Comparison of ENCODE assay signal across 9 mouse cellular contexts in genomic region chr7:37689107-37689511, GRCm38 (mm10).
A peak's percentile ranks its signal among the peaks of the same experiment; 100 is the strongest.
DNase-seq lines count a peak whose midpoint lies in the region; ATAC-seq lines count a peak whose summit lies in the region.
"Had no signal": no experiment of that assay in that cellular context is flagged by ENCODE, and none has a peak within 500 bp of the region (broad histone marks: within the 10 kb centered on the region; RNA-seq: fewer than 3 reads in every experiment).

No protein-coding gene starts in this region.

- H3K4me2 ChIP-seq in limb, embryonic 12.5 days, result 0 out of 2 replicates have a peak overlapping the region, but pooled peaks have one; percentile 6
- H3K4me2 ChIP-seq in forebrain, embryonic 15.5 days (replicated peaks), result peak overlapping the region; percentile 37
- H3K4me2 ChIP-seq in midbrain, embryonic 11.5 days, result peak overlapping the region; percentile 22; the same call in 1 of the 2 replicates

- H3K27ac ChIP-seq in limb, embryonic 12.5 days, result no peak overlapping the region
- no peak overlapping the region for H3K27ac ChIP-seq in limb, embryonic 10.5 days
- H3K27ac ChIP-seq in forebrain, embryonic 15.5 days (replicated peaks), result peak overlapping the region; percentile 72; the same call in 1 of the 2 replicates
- peak overlapping the region; percentile 64 for H3K27ac ChIP-seq in midbrain, embryonic 11.5 days (ENCODE audit: low read depth, low read length)
- H3K27ac ChIP-seq: gastrocnemius, adult 2 months had no signal

- peaks cover 31% of the 10 kb centered on the region for H3K4me1 ChIP-seq in limb, embryonic 12.5 days (replicated peaks)
- H3K4me1 ChIP-seq in limb, embryonic 10.5 days, result peaks cover 27% of the 10 kb centered on the region
- H3K4me1 ChIP-seq in forebrain, embryonic 15.5 days, result peaks cover 25% of the 10 kb centered on the region
- peaks cover 29% of the 10 kb centered on the region for H3K4me1 ChIP-seq in midbrain, embryonic 11.5 days (ENCODE audit: control insufficient read depth, insufficient read depth, low read length)

- no peak for DNase-seq in limb, embryonic 10.5 days (ENCODE audit: low spot score)
- DNase-seq in midbrain, embryonic 11.5 days (ENCODE audit: low spot score, missing footprints), result peak; percentile 92
- DNase-seq in left cerebral cortex, adult 11 months (ENCODE audit: low spot score), result no peak
- DNase-seq in urinary bladder, adult 18-20 months (ENCODE audit: low spot score in 2 of 2), result no peak
- DNase-seq in kidney, adult 18-20 months, result no peak
- DNase-seq: gastrocnemius, adult 2 months; liver, postnatal 0 days had no signal

- no peak overlapping the region for H3K9ac ChIP-seq in limb, embryonic 12.5 days (replicated peaks)
- H3K9ac ChIP-seq in forebrain, embryonic 15.5 days (replicated peaks), result peak overlapping the region; percentile 34; the same call in 1 of the 2 replicates
- H3K9ac ChIP-seq in midbrain, embryonic 11.5 days (ENCODE audit: low read length), result no peak overlapping the region
- H3K9ac ChIP-seq: liver, postnatal 0 days had no signal

- H3K9me3 ChIP-seq in limb, embryonic 12.5 days, result no peaks in the 10 kb centered on the region
- H3K9me3 ChIP-seq in limb, embryonic 10.5 days (replicated peaks), result no peaks in the 10 kb centered on the region
- H3K9me3 ChIP-seq in forebrain, embryonic 15.5 days, result no peaks in the 10 kb centered on the region
- no peaks in the 10 kb centered on the region for H3K9me3 ChIP-seq in midbrain, embryonic 11.5 days (ENCODE audit: control insufficient read depth, low read length)

- H3K4me3 ChIP-seq in limb, embryonic 12.5 days (replicated peaks), result no peak overlapping the region
- no peak overlapping the region for H3K4me3 ChIP-seq in limb, embryonic 10.5 days
- peak overlapping the region; percentile 11; the same call in 1 of the 2 replicates for H3K4me3 ChIP-seq in forebrain, embryonic 15.5 days
- H3K4me3 ChIP-seq in midbrain, embryonic 11.5 days (ENCODE audit: low read depth, low read length), result no peak overlapping the region; the same call in 1 of the 2 replicates
- H3K4me3 ChIP-seq: gastrocnemius, adult 2 months had no signal

- 30% methylated on average over 11 of the region's 11 CpGs for WGBS in limb, embryonic 12.5 days
- 55% methylated on average over 11 of the region's 11 CpGs for WGBS in limb, embryonic 10.5 days
- whole genome bisulfite sequencing in forebrain, embryonic 15.5 days, result 8% methylated on average over 11 of the region's 11 CpGs
- WGBS in midbrain, embryonic 11.5 days, result 29% methylated on average over 11 of the region's 11 CpGs

- no peak for ATAC-seq in limb, embryonic 12.5 days (ENCODE audit: insufficient number of reproducible peaks, insufficient read depth, low FRiP score, low TSS enrichment, low read depth)
- ATAC-seq in forebrain, embryonic 15.5 days (replicated peaks), result peak; percentile 53; the same call in 1 of the 2 replicates
- peak; percentile 56 for ATAC-seq in midbrain, embryonic 11.5 days (ENCODE audit: low FRiP score)
- ATAC-seq: liver, postnatal 0 days had no signal

- no peaks in the 10 kb centered on the region for H3K36me3 ChIP-seq in limb, embryonic 12.5 days
- no peaks in the 10 kb centered on the region for H3K36me3 ChIP-seq in limb, embryonic 10.5 days
- no peaks in the 10 kb centered on the region for H3K36me3 ChIP-seq in forebrain, embryonic 15.5 days
- H3K36me3 ChIP-seq in midbrain, embryonic 11.5 days (ENCODE audit: control insufficient read depth, insufficient read depth, low read length), result no peaks in the 10 kb centered on the region

- no peaks in the 10 kb centered on the region for H3K27me3 ChIP-seq in limb, embryonic 12.5 days
- no peaks in the 10 kb centered on the region for H3K27me3 ChIP-seq in limb, embryonic 10.5 days (ENCODE audit: low read depth, poor library complexity, severe bottlenecking)
- H3K27me3 ChIP-seq in forebrain, embryonic 15.5 days, result no peaks in the 10 kb centered on the region
- H3K27me3 ChIP-seq in midbrain, embryonic 11.5 days (ENCODE audit: control insufficient read depth, insufficient read depth, low read length), result no peaks in the 10 kb centered on the region

Comparison
In these comparisons a context has a peak if more than half of its experiments do, and no peak if none do; other contexts are left out.
1. H3K27ac ChIP-seq: peak in forebrain, embryonic 15.5 days (single experiment) and midbrain, embryonic 11.5 days (single experiment); none in limb, embryonic 12.5 days (single experiment) and limb, embryonic 10.5 days (single experiment).
2. Peak in every context shown above with its lines, with median percentiles within 50 percentile points of each other: H3K4me2 ChIP-seq.